Mouse (Mus musculus) neural tube, embryonic 13.5 days (tissue): ENCODE results near the gene Trmt13. TPM values are rescaled to one million over a fixed set of nuclear protein-coding genes. Genes with fewer than 3 reads are reported as not detected.
A peak's percentile ranks its signal among the peaks of the same experiment; 100 is the strongest.

Experiments
- ATAC-seq: fragments of 200-750 bp; cut with Nextera tagmentation; 2 replicates; pipeline ENCODE4 v1.8.0; 2017; ENCODE audit warnings: low read depth, mild to moderate bottlenecking, moderate TSS enrichment, moderate library complexity
- H3K27ac ChIP-seq: fragments of 300-500 bp; sonication (generic); replicated peaks from 2 replicates; pipeline ENCODE4 v1.5.1; 2015; ENCODE audit warnings: moderate library complexity, mild to moderate bottlenecking, inconsistent platforms
- H3K27me3 ChIP-seq: fragments of 300-500 bp; sonication (generic); 2 replicates; pipeline ENCODE4 v1.6.1; 2015; ENCODE audit warnings: mild to moderate bottlenecking, inconsistent platforms
- H3K36me3 ChIP-seq: fragments of 300-500 bp; sonication (generic); 2 replicates; pipeline ENCODE4 v1.6.1; 2015; ENCODE audit warnings: mild to moderate bottlenecking, inconsistent platforms
- H3K4me1 ChIP-seq: fragments of 300-500 bp; sonication (generic); replicated peaks from 2 replicates; pipeline ENCODE4 v1.6.1; 2015; ENCODE audit warnings: inconsistent platforms
- H3K4me2 ChIP-seq: fragments of 300-500 bp; sonication (generic); 2 replicates; pipeline ENCODE4 v1.6.1; 2015; ENCODE audit warnings: inconsistent platforms, mild to moderate bottlenecking, moderate library complexity
- H3K4me3 ChIP-seq: fragments of 300-500 bp; sonication (generic); 2 replicates; pipeline ENCODE4 v1.5.1; 2015; ENCODE audit warnings: mild to moderate bottlenecking, inconsistent platforms
- H3K9ac ChIP-seq: fragments of 300-500 bp; sonication (generic); 2 replicates; pipeline ENCODE4 v1.6.1; 2015; ENCODE audit warnings: moderate library complexity, mild to moderate bottlenecking, inconsistent platforms
- H3K9me3 ChIP-seq: fragments of 300-500 bp; sonication (generic); 2 replicates; pipeline ENCODE4 v1.6.1; 2016; ENCODE audit warnings: inconsistent platforms
- WGBS: fragments of 180-500 bp; shearing (Covaris S2); methylation state at CpG from one replicate; pipeline ENCODE4 v1.1.7; 2015; 5-methylcytosine and 5-hydroxymethylcytosine counted together
- polyA plus RNA-seq: library from polyadenylated mRNA; unstranded; fragments of >200 nt; fragmentation: Nextera tagmentation; extraction: Ambion mirVana; gene quantifications from 2 replicates; pipeline ENCODE4 v1.2.1, GENCODE M21; 2015

Gene Trmt13
- polyA plus RNA-seq, 1 experiment from 2014 or later: 26.9 TPM

DNA sequence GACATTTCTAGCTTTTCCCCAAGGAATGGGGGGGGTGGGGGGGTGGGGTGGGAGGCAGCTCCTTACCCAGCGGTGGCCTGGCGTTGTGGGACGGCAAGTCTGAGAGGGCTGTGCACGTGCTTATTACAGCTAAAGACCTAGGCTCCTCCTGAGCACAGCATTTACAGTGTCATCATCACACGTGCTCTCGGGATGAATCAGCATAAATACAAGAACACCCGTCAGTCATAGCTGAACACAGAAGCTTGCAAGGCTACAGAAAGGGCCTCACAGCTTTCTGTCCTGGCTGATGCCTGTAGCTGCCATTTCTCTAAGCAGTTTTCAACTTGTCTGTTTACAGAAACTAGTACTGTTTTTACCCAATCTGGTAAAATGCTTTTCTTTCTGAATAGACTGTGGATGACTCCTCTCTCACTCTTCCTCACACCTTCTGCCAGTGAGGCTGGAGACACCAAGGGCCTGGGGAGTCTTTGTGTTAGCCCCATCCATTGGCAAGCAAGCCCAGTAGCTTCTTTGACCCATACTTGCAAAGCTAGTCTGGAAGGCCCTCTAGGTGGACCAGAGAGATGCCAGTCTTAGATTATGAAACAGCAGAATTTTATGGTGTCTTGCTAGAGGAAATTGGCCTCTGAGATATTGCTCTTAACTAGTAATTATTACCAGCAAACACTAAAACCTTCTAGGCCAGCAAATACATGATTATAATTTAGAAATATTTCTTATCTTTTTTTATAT lies 6.4 kb upstream of the Trmt13 start:
- H3K9ac ChIP-seq: no peak overlapping the region
- H3K4me2 ChIP-seq: no peak overlapping the region
- no peak for ATAC-seq
- H3K4me3 ChIP-seq: no peak overlapping the region
- peaks cover 44% of the 10 kb centered on the region for H3K36me3 ChIP-seq
- H3K27me3 ChIP-seq: no peaks in the 10 kb centered on the region
- 95% methylated on average over 7 of the region's 7 CpGs for WGBS
- H3K4me1 ChIP-seq: no peaks in the 10 kb centered on the region
- no peak overlapping the region for H3K27ac ChIP-seq
- H3K9me3 ChIP-seq: no peaks in the 10 kb centered on the region

DNA sequence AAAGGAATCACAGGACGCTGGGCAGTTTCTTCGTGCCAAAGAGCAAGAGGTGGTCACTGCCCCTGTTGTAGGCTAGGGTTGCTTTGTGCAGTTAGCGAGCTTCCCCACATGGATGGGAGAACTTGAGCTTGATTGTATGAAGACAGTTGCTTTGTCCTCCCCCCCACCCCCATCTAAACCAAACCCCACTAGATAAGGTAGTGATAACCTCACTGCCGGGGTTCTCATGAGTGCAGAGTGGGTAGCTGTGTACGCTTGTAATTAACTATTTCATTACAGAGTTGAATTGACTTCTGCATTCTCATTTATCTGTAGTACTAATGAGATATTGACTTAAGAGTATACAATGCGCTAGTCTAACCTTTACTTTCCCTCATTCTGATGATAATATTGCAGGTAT lies 4.5 kb upstream of the Trmt13 start:
- H3K27ac ChIP-seq: no peak overlapping the region
- peaks cover 64% of the 10 kb centered on the region for H3K36me3 ChIP-seq
- H3K4me2 ChIP-seq: no peak overlapping the region
- H3K27me3 ChIP-seq: no peaks in the 10 kb centered on the region
- no peak overlapping the region for H3K9ac ChIP-seq
- H3K9me3 ChIP-seq: no peaks in the 10 kb centered on the region
- no peaks in the 10 kb centered on the region for H3K4me1 ChIP-seq
- no peak overlapping the region for H3K4me3 ChIP-seq
- ATAC-seq: no peak
- WGBS: 86% methylated on average over 6 of the region's 6 CpGs

- ATAC-seq: no peak
- no peak overlapping the region for H3K27ac ChIP-seq
- H3K9ac ChIP-seq: no peak overlapping the region
- H3K4me3 ChIP-seq: no peak overlapping the region
- H3K9me3 ChIP-seq: no peaks in the 10 kb centered on the region
- no peak overlapping the region for H3K4me2 ChIP-seq
- 88% methylated on average over 8 of the region's 8 CpGs for WGBS
- H3K27me3 ChIP-seq: no peaks in the 10 kb centered on the region
- H3K36me3 ChIP-seq: peaks cover 58% of the 10 kb centered on the region
- H3K4me1 ChIP-seq: no peaks in the 10 kb centered on the region
Measured at GRCm38 (mm10) chr3:116615318-116616068, 1.1 kb upstream of the Trmt13 start.

DNA sequence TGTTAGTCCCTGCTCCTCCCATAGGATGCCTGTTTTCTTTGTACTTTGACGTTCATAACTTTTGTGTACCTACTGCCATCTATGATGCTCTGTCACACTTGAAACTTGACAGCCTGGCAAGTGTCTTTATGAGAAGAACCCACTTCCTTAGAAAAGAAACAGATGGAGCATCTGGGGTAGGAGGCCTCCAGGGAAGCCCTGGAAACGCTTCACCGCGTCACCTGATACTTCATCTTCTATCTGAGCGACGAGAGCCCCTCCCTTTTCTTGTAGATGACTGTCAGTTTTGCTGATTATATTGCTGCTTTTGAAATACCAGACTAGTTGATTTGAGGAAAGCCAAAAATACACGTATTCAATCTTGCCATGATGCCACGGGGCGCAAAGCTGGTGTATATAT lies 9.8 kb downstream of the Trmt13 start:
- peaks cover 21% of the 10 kb centered on the region for H3K36me3 ChIP-seq
- no peaks in the 10 kb centered on the region for H3K4me1 ChIP-seq
- H3K4me2 ChIP-seq: no peak overlapping the region
- no peaks in the 10 kb centered on the region for H3K9me3 ChIP-seq
- no peaks in the 10 kb centered on the region for H3K27me3 ChIP-seq
- 79% methylated on average over 9 of the region's 9 CpGs for WGBS
- ATAC-seq: no peak
- H3K9ac ChIP-seq: no peak overlapping the region
- no peak overlapping the region for H3K27ac ChIP-seq
- H3K4me3 ChIP-seq: no peak overlapping the region

DNA sequence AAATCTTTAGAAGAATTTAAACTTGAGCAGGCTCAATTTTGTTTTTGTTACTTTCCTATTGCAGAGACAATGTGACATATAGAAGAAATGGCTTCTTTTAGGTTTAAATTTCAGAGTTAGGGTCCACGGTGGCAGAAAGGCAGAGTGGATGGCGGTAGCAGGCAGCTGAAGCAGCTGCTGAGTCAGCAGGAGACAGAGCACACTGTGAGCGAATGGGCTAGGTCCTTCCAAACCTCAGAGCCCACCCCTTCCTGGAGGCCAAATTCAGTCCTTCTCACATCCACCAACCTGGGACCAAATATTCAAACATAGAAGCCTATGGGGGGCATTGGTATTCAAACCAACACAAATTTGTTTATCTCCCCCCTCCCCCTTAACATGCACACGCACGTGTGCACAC lies 12.6 kb downstream of the Trmt13 start:
- WGBS: 92% methylated on average over 5 of the region's 5 CpGs
- no peak overlapping the region for H3K4me3 ChIP-seq
- ATAC-seq: no peak

DNA sequence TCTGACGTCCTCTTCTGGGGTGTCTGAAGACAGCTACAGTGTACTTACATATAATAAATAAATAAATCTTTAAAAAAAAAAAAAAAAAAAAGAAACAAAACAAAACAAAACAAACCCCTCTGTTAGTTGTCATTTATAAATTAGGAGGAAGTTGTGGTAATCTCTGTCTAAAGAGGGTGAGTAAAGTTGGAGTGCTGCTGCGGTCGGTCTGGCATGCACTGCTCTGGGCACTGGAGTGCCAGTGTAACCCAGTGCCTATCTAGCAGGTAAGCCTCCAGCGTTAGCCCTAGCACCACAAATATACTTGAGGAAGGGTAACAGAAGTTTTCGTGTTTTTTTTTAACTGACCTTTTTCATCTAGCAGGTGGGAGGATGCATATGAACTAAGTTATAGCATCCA lies 13.4 kb downstream of the Trmt13 start:
- Histone ChIP-seq H3K4me1 (peaks cover 2% of the 10 kb centered on the region), H3K9me3 (no peaks in the 10 kb centered on the region), H3K27me3 (no peaks in the 10 kb centered on the region), H3K4me2 (no peak overlapping the region), H3K9ac (no peak overlapping the region), H3K27ac (no peak overlapping the region), H3K36me3 (no peaks in the 10 kb centered on the region), H3K4me3 (no peak overlapping the region)
- no peak for ATAC-seq
- WGBS: 83% methylated on average over 5 of the region's 5 CpGs

More for the DNA sequence above, 12.6 kb downstream of the Trmt13 start:
- Histone ChIP-seq H3K36me3 (no peaks in the 10 kb centered on the region), H3K9me3 (no peaks in the 10 kb centered on the region), H3K4me2 (no peak overlapping the region), H3K4me1 (no peaks in the 10 kb centered on the region), H3K27ac (no peak overlapping the region), H3K27me3 (no peaks in the 10 kb centered on the region), H3K9ac (no peak overlapping the region)

- Histone ChIP-seq H3K9ac (no peak overlapping the region), H3K27ac (no peak overlapping the region), H3K9me3 (no peaks in the 10 kb centered on the region), H3K27me3 (no peaks in the 10 kb centered on the region), H3K36me3 (no peaks in the 10 kb centered on the region), H3K4me3 (no peak overlapping the region), H3K4me1 (peaks cover 9% of the 10 kb centered on the region), H3K4me2 (no peak overlapping the region)
- WGBS: 90% methylated on average over 2 of the region's 2 CpGs
- ATAC-seq: no peak
Measured at GRCm38 (mm10) chr3:116599705-116600104, 14.7 kb downstream of the Trmt13 start.

DNA sequence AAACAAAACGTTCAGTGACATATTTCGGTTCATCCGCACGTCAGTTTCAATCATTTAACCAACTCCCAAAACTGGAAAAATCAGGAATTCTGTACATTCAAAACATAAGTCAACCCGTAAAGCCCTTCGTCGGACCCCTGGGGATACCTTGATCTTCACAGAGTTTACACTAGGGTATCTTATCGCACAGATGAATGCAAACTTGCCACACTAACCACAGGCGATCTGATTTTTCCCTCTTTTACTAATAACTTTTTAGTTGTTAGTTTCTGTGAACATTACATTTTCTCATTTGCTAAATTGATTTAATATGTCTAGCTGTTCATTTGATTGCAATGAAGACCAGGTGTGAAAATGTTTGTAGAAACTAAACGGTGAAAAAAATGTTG lies 18.8 kb downstream of the Trmt13 start:
- no peak for ATAC-seq
- peaks cover 13% of the 10 kb centered on the region for H3K36me3 ChIP-seq
- peak overlapping the region; percentile 79 for H3K9ac ChIP-seq
- H3K9me3 ChIP-seq: no peaks in the 10 kb centered on the region
- peaks cover 18% of the 10 kb centered on the region for H3K4me1 ChIP-seq
- H3K27me3 ChIP-seq: no peaks in the 10 kb centered on the region
- peak overlapping the region; percentile 84 for H3K4me2 ChIP-seq
- H3K27ac ChIP-seq: peak overlapping the region; percentile 64
- WGBS: 10% methylated on average over 10 of the region's 10 CpGs
- peak overlapping the region; percentile 66 for H3K4me3 ChIP-seq

DNA sequence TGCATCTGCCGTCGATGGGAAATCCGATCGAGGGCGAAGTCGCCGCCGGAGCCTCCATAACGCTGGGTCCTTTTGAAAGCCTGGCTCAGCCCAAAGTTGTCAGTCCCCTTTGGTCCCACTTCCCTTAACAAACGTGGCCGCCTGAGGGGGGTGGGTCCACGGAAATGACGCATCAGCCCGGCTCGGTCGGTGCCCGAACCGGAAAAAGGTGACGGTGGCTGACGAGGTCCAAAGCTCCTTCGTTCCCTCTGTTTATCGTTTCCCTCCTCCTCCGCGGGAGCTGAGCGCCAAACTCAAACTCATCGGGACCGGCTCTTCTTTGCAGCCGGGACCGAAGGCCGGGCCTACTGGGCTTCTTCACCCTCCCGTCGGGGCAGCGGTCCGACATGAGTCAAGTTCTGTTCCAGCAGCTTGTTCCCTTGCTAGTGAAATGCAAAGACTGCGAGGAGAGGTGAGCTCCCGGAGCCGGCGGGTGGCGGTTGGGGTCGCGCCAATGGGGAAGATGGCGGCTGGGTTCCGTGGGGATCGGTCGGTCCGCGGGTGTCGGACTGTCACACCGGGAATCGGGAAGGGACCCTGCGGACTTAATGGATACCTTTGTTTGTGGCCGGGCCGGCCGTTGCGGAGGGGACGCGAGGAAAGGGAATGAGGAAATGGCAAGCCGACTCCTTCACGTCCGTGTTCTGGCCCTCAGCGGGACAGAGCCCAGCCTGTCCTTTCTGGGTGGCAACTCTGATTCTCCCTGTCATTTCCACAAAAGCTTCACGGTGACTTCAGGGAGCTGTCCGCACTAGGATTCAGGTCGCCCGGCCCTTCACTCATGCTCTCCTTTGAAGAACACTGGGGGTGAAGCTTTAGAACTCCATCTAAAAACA lies 19.4 kb downstream of the Trmt13 start, which contains the start of gene Sass6:
Gene Sass6, plus strand, starts transcription at position 255 of the 875 bp plus-strand sequence.
- H3K9ac ChIP-seq: peak within 1 kb of the TSS; percentile 79
- peak; percentile 99 for ATAC-seq
- peak within 1 kb of the TSS; percentile 86 for H3K27ac ChIP-seq
- H3K9me3 ChIP-seq: no peaks in the 10 kb centered on the region
- peaks cover 18% of the 10 kb centered on the region for H3K4me1 ChIP-seq
- WGBS: under 1% methylated on average over 65 of the region's 65 CpGs
- peak within 1 kb of the TSS; percentile 66 for H3K4me3 ChIP-seq
- peaks cover 20% of the 10 kb centered on the region for H3K36me3 ChIP-seq
- H3K4me2 ChIP-seq: peak within 1 kb of the TSS; percentile 84
- no peaks in the 10 kb centered on the region for H3K27me3 ChIP-seq

DNA sequence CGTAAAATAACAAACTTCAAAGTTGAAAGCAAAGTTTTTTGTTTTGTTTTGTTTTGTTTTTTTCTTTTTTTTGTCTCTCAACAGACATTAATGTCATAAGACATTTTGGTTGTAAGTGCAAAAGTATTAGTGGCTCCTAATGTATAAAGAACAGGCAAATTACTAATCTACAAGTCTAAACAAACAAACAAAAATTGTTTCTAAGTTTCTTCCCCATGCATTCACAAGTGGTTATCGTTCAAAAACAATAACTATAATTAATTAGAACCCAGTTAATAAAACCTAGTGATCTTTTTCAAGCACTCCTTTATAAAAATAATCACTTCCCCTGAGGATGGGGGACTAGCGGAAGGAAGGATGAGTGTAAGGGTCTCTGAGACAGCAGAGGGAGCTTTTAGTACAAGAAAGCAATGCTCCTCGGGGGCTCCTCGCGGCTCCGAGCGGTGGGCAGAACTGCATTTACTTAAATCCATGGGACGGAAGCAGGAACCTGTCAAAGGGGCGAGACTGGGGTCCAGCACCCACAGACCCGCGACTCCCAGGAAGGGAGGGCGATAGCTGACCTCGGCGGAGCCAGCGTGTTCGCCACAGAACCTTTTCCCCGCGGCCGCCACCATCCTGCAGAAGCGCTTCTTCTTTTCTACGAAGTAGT lies 20.2 kb downstream of the Trmt13 start:
- H3K9me3 ChIP-seq: no peaks in the 10 kb centered on the region

DNA sequence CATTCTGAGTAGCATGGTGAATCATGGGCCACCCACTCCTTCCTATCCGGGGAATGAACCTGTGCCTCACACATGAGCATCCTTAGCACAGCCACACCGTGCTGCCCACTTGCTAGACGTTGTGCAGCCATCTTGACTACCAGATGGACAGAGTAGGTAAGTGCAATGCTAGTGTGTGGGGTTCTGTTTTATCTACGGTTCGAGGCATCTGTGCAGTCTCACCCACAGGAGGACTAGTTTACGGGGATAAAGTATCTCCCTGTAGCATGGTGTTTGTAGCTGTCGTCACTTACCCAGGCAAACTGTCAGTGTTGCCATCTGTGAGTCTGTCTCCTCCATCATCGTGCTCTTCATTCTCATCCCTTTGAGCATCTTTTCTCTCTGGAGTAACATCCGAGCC lies 32.2 kb downstream of the Trmt13 start:
- no peaks in the 10 kb centered on the region for H3K4me1 ChIP-seq
- no peak overlapping the region for H3K27ac ChIP-seq
- no peaks in the 10 kb centered on the region for H3K27me3 ChIP-seq
- no peak for ATAC-seq
- H3K36me3 ChIP-seq: peaks cover 63% of the 10 kb centered on the region
- WGBS: 98% methylated on average over 9 of the region's 9 CpGs
- H3K9ac ChIP-seq: no peak overlapping the region
- no peak overlapping the region for H3K4me3 ChIP-seq
- H3K4me2 ChIP-seq: no peak overlapping the region
- no peaks in the 10 kb centered on the region for H3K9me3 ChIP-seq

More for the DNA sequence above, 20.2 kb downstream of the Trmt13 start:
- Histone ChIP-seq H3K27me3 (no peaks in the 10 kb centered on the region), H3K36me3 (peaks cover 27% of the 10 kb centered on the region), H3K4me1 (peaks cover 18% of the 10 kb centered on the region), H3K9ac (peak overlapping the region; percentile 77), H3K27ac (peak overlapping the region; percentile 86), H3K4me2 (peak overlapping the region; percentile 55), H3K4me3 (peak overlapping the region; percentile 66)
- ATAC-seq: peak; percentile 87
- WGBS: 3% methylated on average over 22 of the region's 22 CpGs
